Mouse (Mus musculus) liver, embryonic 11.5 days (tissue): ENCODE data around the gene Gramd2. TPM values are rescaled to one million over a fixed set of nuclear protein-coding genes. Genes with fewer than 3 reads are reported as not detected.
A peak's percentile ranks its signal among the peaks of the same experiment; 100 is the strongest.

Experiments
- ATAC-seq: fragments of 200-750 bp; cut with Nextera tagmentation; replicated peaks from 2 replicates; pipeline ENCODE4 v1.8.0; 2017; ENCODE audit warnings: moderate number of reproducible peaks, mild to moderate bottlenecking, moderate TSS enrichment, moderate library complexity; ENCODE audit not compliant: low FRiP score
- DNase-seq: peaks from one replicate; pipeline ENCODE4 v3.0.0-alpha.2; 2017; ENCODE audit warnings: low spot score
- H3K27ac ChIP-seq: fragments of 300-500 bp; sonication (generic); 2 replicates; pipeline ENCODE4 v1.5.1; 2014; ENCODE audit warnings: mild to moderate bottlenecking, low read depth, low read length, control low read depth
- H3K27me3 ChIP-seq: fragments of 300-500 bp; sonication (generic); replicated peaks from 2 replicates; pipeline ENCODE4 v1.6.1; 2014; ENCODE audit warnings: low read length, mixed read lengths; ENCODE audit not compliant: control insufficient read depth, insufficient read depth
- H3K36me3 ChIP-seq: fragments of 300-500 bp; sonication (generic); 2 replicates; pipeline ENCODE4 v1.6.1; 2014; ENCODE audit warnings: mild to moderate bottlenecking, low read length, moderate library complexity, mixed read lengths; ENCODE audit not compliant: control insufficient read depth, insufficient read depth
- H3K4me1 ChIP-seq: fragments of 300-500 bp; sonication (generic); replicated peaks from 2 replicates; pipeline ENCODE4 v1.6.1; 2014; ENCODE audit warnings: low read length, mixed read lengths; ENCODE audit not compliant: control insufficient read depth, insufficient read depth
- H3K4me2 ChIP-seq: fragments of 300-500 bp; sonication (generic); 2 replicates; pipeline ENCODE4 v1.6.1; 2014; ENCODE audit warnings: mild to moderate bottlenecking, control low read depth, moderate library complexity
- H3K4me3 ChIP-seq: fragments of 300-500 bp; sonication (generic); 2 replicates; pipeline ENCODE4 v1.5.1; 2014; ENCODE audit warnings: low read depth, low read length, control low read depth
- H3K9ac ChIP-seq: fragments of 300-500 bp; sonication (generic); 2 replicates; pipeline ENCODE4 v1.6.1; 2014; ENCODE audit warnings: low read depth, low read length, control low read depth
- H3K9me3 ChIP-seq: fragments of 300-500 bp; sonication (generic); 2 replicates; pipeline ENCODE4 v1.6.1; 2016; ENCODE audit warnings: low read length, inconsistent platforms, mixed read lengths; ENCODE audit not compliant: control insufficient read depth
- WGBS: fragments of 180-500 bp; shearing (Covaris S2); extraction: QIAGEN DNeasy Blood & Tissue Kit; methylation state at CpG from one replicate; pipeline ENCODE4 v1.1.7; 2014; 5-methylcytosine and 5-hydroxymethylcytosine counted together
- polyA plus RNA-seq: library from polyadenylated mRNA; unstranded; fragments of >200 nt; fragmentation: Nextera tagmentation; extraction: Ambion mirVana; gene quantifications from 2 replicates; pipeline ENCODE4 v1.2.1, GENCODE M21; 2014

Gene Gramd2
- polyA plus RNA-seq, 1 experiment from 2014 or later: 0.25 TPM

DNA sequence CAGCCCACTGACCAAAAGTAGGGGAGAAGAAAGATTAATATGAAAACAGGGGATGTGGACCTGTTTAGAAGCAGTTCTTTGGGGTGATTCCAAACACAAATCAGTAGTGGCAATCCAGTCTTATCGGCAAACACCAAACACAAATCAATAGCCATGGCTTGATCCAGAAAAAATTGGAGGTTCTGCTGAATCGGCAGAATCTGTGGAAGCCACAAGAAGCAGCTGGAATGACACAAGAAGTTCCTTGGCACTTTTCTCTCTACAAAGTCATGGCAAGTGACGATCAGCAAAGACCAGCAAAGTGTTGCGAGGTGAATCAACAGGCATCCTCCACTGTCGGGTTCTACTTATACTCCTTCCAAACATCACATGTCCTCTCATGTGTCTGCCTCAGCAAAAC, 41.2 kb downstream of the Gramd2 start:
- no peak overlapping the region for H3K9ac ChIP-seq
- H3K4me2 ChIP-seq: no peak overlapping the region
- H3K9me3 ChIP-seq: no peaks in the 10 kb centered on the region
- ATAC-seq: no peak
- H3K36me3 ChIP-seq: no peaks in the 10 kb centered on the region
- no peak overlapping the region for H3K27ac ChIP-seq
- H3K4me1 ChIP-seq: no peaks in the 10 kb centered on the region
- 80% methylated on average over 5 of the region's 5 CpGs for WGBS
- H3K27me3 ChIP-seq: no peaks in the 10 kb centered on the region
- H3K4me3 ChIP-seq: no peak overlapping the region
- DNase-seq: no peak

DNA sequence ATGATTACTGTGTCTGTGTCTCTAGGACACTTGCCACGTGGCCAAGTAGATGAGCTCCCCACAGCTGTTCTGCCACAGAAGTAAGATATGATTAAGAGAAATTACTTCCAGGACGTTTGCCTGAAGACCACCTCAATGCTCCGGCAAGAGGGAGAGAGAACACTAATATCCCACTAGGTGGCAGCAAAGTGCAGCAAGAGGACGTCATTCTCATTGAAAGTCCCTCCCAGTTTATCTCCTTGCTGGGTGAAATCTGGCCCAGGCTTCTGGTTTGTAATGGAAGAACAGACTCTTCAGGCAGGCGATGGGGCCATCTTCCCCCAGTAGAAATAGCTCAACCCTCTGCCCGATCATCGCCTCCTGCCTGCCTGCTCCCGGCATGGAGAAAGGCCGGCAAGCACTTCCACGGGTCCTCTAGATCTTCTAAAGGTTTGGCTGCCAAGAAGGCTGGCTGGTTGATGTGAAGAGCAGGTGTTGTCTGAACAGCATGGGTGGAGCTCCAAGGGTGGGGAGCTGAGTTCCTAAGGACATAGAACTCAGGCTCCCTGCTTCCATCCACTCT, 43.2 kb downstream of the Gramd2 start:
- Histone ChIP-seq H3K9ac (no peak overlapping the region), H3K9me3 (no peaks in the 10 kb centered on the region), H3K27ac (no peak overlapping the region), H3K4me3 (no peak overlapping the region), H3K4me2 (no peak overlapping the region; the same call in 1 of the 2 replicates), H3K27me3 (no peaks in the 10 kb centered on the region), H3K4me1 (no peaks in the 10 kb centered on the region), H3K36me3 (no peaks in the 10 kb centered on the region)
- DNase-seq: peak; percentile 58
- 17% methylated on average over 10 of the region's 10 CpGs for WGBS
- peak; percentile 34; the same call in 1 of the 2 replicates for ATAC-seq

DNA sequence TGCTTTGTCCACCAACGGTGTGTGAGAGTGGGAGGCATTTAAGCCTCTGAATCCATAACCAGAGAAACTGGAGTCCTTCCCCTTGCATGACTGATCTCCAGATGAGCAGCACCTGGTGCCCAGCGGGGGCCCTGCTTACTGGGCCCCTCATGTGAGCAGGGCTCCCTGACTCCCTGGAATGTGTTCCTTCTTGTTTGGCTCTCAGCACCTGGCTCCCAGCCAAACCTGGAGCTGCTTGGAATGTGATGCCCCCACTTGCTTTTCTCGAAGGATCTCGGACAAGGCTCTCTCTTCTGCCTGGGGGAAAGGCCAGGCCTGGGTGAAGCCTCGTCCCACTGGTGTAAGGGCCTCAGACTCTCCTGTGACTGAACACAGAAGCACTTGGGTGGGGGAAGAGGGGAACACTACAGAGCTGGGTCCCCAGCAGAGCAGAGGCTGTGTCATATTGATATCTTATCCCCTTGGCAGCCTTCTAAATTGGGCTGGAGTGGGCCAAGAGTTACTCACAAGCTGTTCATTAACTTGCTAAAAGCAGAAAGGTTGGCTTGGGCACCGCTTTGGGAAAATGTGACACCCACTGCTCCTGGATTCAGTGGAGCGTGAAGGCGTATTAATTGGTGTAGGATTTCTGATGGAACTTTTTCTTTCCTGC, 44.0 kb downstream of the Gramd2 start:
- no peak for DNase-seq
- Histone ChIP-seq H3K9me3 (no peaks in the 10 kb centered on the region), H3K36me3 (no peaks in the 10 kb centered on the region), H3K4me3 (no peak overlapping the region), H3K4me1 (no peaks in the 10 kb centered on the region), H3K27me3 (no peaks in the 10 kb centered on the region), H3K27ac (no peak overlapping the region), H3K9ac (no peak overlapping the region), H3K4me2 (no peak overlapping the region)
- no peak for ATAC-seq
- 70% methylated on average over 8 of the region's 8 CpGs for WGBS

DNA sequence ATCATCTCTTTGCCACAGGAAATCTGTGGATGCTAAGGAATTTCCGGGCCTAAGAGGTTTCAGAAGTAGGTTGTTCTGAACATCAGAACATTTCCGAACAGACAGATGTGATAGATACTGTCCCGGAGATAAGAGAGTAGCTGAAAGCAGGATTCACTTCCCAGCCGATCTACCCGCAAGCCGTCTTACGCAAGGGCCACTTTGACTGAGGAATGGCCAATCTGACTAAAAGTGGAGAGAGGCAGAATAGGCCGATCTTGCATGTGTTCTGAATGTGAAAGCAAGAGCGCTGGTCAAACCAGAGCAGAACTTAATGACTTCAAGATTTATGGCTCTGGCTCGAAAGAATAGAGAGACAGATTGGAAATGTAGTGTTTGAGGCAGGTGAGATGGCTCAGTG, 45.6 kb downstream of the Gramd2 start:
- Histone ChIP-seq H3K4me1 (no peaks in the 10 kb centered on the region), H3K4me3 (no peak overlapping the region), H3K27ac (no peak overlapping the region), H3K9ac (no peak overlapping the region), H3K4me2 (no peak overlapping the region), H3K9me3 (no peaks in the 10 kb centered on the region), H3K27me3 (no peaks in the 10 kb centered on the region), H3K36me3 (no peaks in the 10 kb centered on the region)
- DNase-seq (no peak), ATAC-seq (no peak)
- WGBS: 56% methylated on average over 10 of the region's 10 CpGs

DNA sequence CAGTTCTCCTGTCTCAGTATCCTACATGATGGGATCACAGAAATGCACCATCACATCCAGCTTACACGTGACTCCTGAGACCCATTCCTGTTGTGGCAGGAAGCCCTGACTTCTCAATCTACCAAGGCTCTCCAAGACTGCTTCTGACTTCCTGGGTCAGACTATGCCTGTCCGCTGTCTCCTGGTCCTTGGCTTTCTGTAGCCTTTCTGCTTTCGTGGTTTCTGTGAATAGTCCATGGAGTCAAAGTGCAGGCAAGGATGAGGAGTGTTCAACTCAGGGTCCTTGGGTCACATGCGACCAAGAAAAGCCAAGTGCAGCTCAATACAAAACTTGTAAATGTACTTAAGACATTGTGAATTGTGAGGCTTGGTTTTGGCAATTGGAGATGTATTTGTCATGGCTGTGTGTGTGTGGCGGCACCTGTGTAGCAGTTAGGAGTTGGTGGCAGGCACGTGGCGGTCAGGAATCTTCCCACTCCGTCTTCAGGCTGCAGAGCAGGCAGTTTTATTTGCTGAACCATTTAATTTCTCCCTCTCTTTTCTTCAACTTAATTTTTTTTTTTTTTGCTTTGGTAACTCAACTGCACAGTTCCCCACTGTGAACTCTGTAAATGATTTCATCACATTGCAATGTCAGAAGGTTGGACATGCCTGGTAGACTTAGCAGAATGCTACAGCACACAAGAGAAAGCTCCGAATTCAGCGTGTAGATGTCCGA, 47.8 kb downstream of the Gramd2 start:
- no peak overlapping the region for H3K9ac ChIP-seq
- no peak for ATAC-seq
- H3K27me3 ChIP-seq: no peaks in the 10 kb centered on the region
- H3K4me1 ChIP-seq: no peaks in the 10 kb centered on the region
- 83% methylated on average over 11 of the region's 11 CpGs for WGBS
- no peak overlapping the region for H3K4me2 ChIP-seq
- H3K27ac ChIP-seq: no peak overlapping the region
- no peak for DNase-seq
- no peaks in the 10 kb centered on the region for H3K9me3 ChIP-seq
- no peaks in the 10 kb centered on the region for H3K36me3 ChIP-seq
- H3K4me3 ChIP-seq: no peak overlapping the region

DNA sequence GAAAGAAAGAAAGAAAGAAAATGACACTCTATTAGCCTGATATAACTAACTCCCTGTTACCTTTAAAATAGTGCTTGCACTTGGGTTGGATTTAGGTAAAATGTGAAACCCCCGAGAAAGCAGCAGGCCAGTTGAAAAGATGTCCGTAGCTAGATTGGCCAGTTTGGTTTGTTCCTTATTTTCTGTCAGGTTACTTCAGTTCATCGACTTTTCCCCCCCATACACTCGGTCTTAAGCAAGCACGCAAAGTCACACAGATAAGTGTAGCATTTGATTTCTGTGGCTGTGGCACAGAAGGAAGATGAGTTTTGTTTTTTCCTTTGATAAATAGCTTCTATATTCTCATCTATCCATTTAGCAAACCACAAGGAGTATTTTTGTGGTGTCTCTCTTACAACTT, 51.2 kb downstream of the Gramd2 start:
- Histone ChIP-seq H3K4me1 (peaks cover 6% of the 10 kb centered on the region), H3K4me2 (no peak overlapping the region), H3K36me3 (no peaks in the 10 kb centered on the region), H3K27me3 (no peaks in the 10 kb centered on the region), H3K4me3 (no peak overlapping the region), H3K27ac (no peak overlapping the region), H3K9ac (no peak overlapping the region), H3K9me3 (no peaks in the 10 kb centered on the region)
- DNase-seq: no peak
- ATAC-seq: no peak
- 70% methylated on average over 5 of the region's 5 CpGs for WGBS

DNA sequence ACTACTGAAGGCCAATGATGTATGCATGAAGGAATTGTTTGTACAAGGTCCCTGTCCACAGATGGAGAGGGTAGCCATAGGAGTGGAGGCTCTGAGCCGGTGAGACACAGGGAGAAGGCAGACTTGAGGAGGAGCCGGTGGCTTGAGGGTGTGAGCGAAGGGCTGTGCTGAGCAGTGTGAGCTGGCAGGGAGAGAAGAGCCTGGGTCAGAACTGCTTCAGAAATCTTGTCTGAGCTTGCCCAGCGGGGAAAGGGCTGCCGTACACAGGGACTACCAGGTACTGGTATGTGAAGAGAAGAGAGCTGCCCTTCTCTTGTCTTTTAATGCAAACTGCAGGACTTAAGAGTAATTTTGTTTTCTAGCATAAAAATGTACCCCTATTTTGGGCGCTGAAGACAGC, 53.1 kb downstream of the Gramd2 start:
- no peak overlapping the region for H3K27ac ChIP-seq

DNA sequence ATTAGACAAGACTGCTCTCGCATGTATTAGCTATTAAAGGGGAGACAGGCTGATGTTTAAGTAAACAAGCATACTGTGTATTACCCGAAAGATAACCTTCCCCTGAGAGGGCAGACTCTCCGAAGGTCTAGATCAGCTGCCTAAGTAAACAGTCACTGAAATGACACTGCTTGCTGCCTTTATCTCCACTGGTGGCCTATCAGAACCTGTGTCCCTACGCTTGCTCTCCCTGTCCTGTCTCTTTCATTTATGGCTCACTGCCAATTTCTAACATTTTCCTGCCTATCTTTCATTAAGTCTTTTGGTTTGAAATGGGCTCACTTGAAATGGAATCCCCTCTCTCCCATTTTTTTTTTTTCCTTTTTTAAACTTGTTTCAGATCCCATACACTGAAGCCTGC, 55.5 kb downstream of the Gramd2 start:
- DNase-seq: no peak
- Histone ChIP-seq H3K9ac (no peak overlapping the region), H3K4me3 (no peak overlapping the region), H3K4me1 (peaks cover 6% of the 10 kb centered on the region), H3K9me3 (no peaks in the 10 kb centered on the region), H3K27ac (no peak overlapping the region), H3K36me3 (no peaks in the 10 kb centered on the region), H3K27me3 (no peaks in the 10 kb centered on the region), H3K4me2 (no peak overlapping the region)
- WGBS: 36% methylated on average over 4 of the region's 4 CpGs
- ATAC-seq: no peak

More for the DNA sequence above, 53.1 kb downstream of the Gramd2 start:
- ATAC-seq: no peak
- no peaks in the 10 kb centered on the region for H3K9me3 ChIP-seq
- WGBS: 60% methylated on average over 6 of the region's 6 CpGs
- no peak overlapping the region for H3K9ac ChIP-seq
- H3K36me3 ChIP-seq: no peaks in the 10 kb centered on the region
- no peaks in the 10 kb centered on the region for H3K27me3 ChIP-seq
- H3K4me3 ChIP-seq: no peak overlapping the region
- no peak for DNase-seq
- peaks cover 6% of the 10 kb centered on the region for H3K4me1 ChIP-seq
- H3K4me2 ChIP-seq: no peak overlapping the region

DNA sequence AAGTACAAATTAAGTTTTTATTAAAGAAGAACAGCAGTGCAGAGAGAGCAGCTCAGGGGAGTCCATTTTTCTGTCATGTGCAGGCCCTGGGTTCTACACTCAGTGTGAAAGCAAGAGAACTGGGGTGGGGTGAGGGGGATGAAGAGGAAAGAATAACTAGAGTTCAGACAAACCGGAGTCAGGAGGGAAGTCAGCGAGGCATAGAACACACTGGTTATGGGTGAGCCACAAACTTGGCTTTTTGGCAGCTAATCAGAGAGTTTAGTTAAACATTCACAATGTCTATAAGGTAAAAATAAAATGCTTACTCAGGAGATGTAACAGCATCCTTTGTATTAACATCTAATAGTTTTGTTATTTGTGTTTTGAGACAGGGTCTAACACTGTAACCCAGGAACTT, 60.6 kb downstream of the Gramd2 start:
- no peak overlapping the region for H3K27ac ChIP-seq
- WGBS: 88% methylated on average over 2 of the region's 2 CpGs
- H3K36me3 ChIP-seq: no peaks in the 10 kb centered on the region

More for the DNA sequence above, 60.6 kb downstream of the Gramd2 start:
- peaks cover 2% of the 10 kb centered on the region for H3K4me1 ChIP-seq
- no peak overlapping the region for H3K9ac ChIP-seq
- H3K9me3 ChIP-seq: no peaks in the 10 kb centered on the region
- no peak overlapping the region for H3K4me3 ChIP-seq
- no peak for DNase-seq
- no peak overlapping the region for H3K4me2 ChIP-seq
- ATAC-seq: no peak
- no peaks in the 10 kb centered on the region for H3K27me3 ChIP-seq
